Mouse (Mus musculus) liver, embryonic 11.5 days (tissue): ENCODE measurements around the gene Exd1. TPM values are rescaled to one million over a fixed set of nuclear protein-coding genes. Genes with fewer than 3 reads are reported as not detected.

Experiments used
- ATAC-seq: fragments of 200-750 bp; cut with Nextera tagmentation; replicated peaks from 2 replicates; pipeline ENCODE4 v1.8.0; 2017; ENCODE audit warnings: moderate number of reproducible peaks, mild to moderate bottlenecking, moderate TSS enrichment, moderate library complexity; ENCODE audit not compliant: low FRiP score
- DNase-seq: peaks from one replicate; pipeline ENCODE4 v3.0.0-alpha.2; 2017; ENCODE audit warnings: low spot score
- H3K27ac ChIP-seq: fragments of 300-500 bp; sonication (generic); 2 replicates; pipeline ENCODE4 v1.5.1; 2014; ENCODE audit warnings: mild to moderate bottlenecking, low read depth, low read length, control low read depth
- H3K27me3 ChIP-seq: fragments of 300-500 bp; sonication (generic); replicated peaks from 2 replicates; pipeline ENCODE4 v1.6.1; 2014; ENCODE audit warnings: low read length, mixed read lengths; ENCODE audit not compliant: control insufficient read depth, insufficient read depth
- H3K36me3 ChIP-seq: fragments of 300-500 bp; sonication (generic); 2 replicates; pipeline ENCODE4 v1.6.1; 2014; ENCODE audit warnings: mild to moderate bottlenecking, low read length, moderate library complexity, mixed read lengths; ENCODE audit not compliant: control insufficient read depth, insufficient read depth
- H3K4me1 ChIP-seq: fragments of 300-500 bp; sonication (generic); replicated peaks from 2 replicates; pipeline ENCODE4 v1.6.1; 2014; ENCODE audit warnings: low read length, mixed read lengths; ENCODE audit not compliant: control insufficient read depth, insufficient read depth
- H3K4me2 ChIP-seq: fragments of 300-500 bp; sonication (generic); 2 replicates; pipeline ENCODE4 v1.6.1; 2014; ENCODE audit warnings: mild to moderate bottlenecking, control low read depth, moderate library complexity
- H3K4me3 ChIP-seq: fragments of 300-500 bp; sonication (generic); 2 replicates; pipeline ENCODE4 v1.5.1; 2014; ENCODE audit warnings: low read depth, low read length, control low read depth
- H3K9ac ChIP-seq: fragments of 300-500 bp; sonication (generic); 2 replicates; pipeline ENCODE4 v1.6.1; 2014; ENCODE audit warnings: low read depth, low read length, control low read depth
- H3K9me3 ChIP-seq: fragments of 300-500 bp; sonication (generic); 2 replicates; pipeline ENCODE4 v1.6.1; 2016; ENCODE audit warnings: low read length, inconsistent platforms, mixed read lengths; ENCODE audit not compliant: control insufficient read depth
- WGBS: fragments of 180-500 bp; shearing (Covaris S2); extraction: QIAGEN DNeasy Blood & Tissue Kit; methylation state at CpG from one replicate; pipeline ENCODE4 v1.1.7; 2014; 5-methylcytosine and 5-hydroxymethylcytosine counted together
- polyA plus RNA-seq: library from polyadenylated mRNA; unstranded; fragments of >200 nt; fragmentation: Nextera tagmentation; extraction: Ambion mirVana; gene quantifications from 2 replicates; pipeline ENCODE4 v1.2.1, GENCODE M21; 2014

Exd1 gene
- polyA plus RNA-seq, 1 experiment from 2014 or later, result 0.29 TPM

- Histone ChIP-seq H3K27ac (no peak overlapping the region), H3K4me3 (peak overlapping the region; percentile 57), H3K4me2 (peak overlapping the region; percentile 84), H3K4me1 (peaks cover 14% of the 10 kb centered on the region), H3K36me3 (no peaks in the 10 kb centered on the region), H3K9me3 (no peaks in the 10 kb centered on the region), H3K9ac (no peak overlapping the region; the same call in 1 of the 2 replicates), H3K27me3 (no peaks in the 10 kb centered on the region)
- DNase-seq, result no peak
- ATAC-seq, result no peak
- WGBS, result 71% methylated on average over 5 of the region's 5 CpGs
Observed at GRCm38 (mm10) chr2:119548691-119549090, 1.3 kb upstream of the Exd1 start.

GRCm38 (mm10) chr2:119548371-119548660 lies 889 bp upstream of the Exd1 start:
- ATAC-seq (no peak), DNase-seq (no peak)
- Histone ChIP-seq H3K4me2 (peak overlapping the region; percentile 84), H3K27ac (no peak overlapping the region), H3K4me3 (peak overlapping the region; percentile 57), H3K36me3 (no peaks in the 10 kb centered on the region), H3K9me3 (no peaks in the 10 kb centered on the region), H3K4me1 (peaks cover 14% of the 10 kb centered on the region), H3K27me3 (no peaks in the 10 kb centered on the region), H3K9ac (peak overlapping the region; percentile 61)
- WGBS, result 18% methylated on average over 3 of the region's 3 CpGs

GRCm38 (mm10) chr2:119546848-119547521 lies 442 bp downstream of the Exd1 start:
- peak overlapping the region; percentile 61 for H3K9ac ChIP-seq
- peak; percentile 95 for DNase-seq
- H3K27me3 ChIP-seq, result no peaks in the 10 kb centered on the region
- peak overlapping the region; percentile 84 for H3K4me2 ChIP-seq
- no peaks in the 10 kb centered on the region for H3K9me3 ChIP-seq
- H3K36me3 ChIP-seq, result no peaks in the 10 kb centered on the region
- H3K27ac ChIP-seq, result peak overlapping the region; percentile 74; the same call in 1 of the 2 replicates
- under 1% methylated on average over 30 of the region's 30 CpGs for WGBS
- ATAC-seq, result peak; percentile 80
- H3K4me3 ChIP-seq, result peak overlapping the region; percentile 57
- peaks cover 14% of the 10 kb centered on the region for H3K4me1 ChIP-seq

GRCm38 (mm10) chr2:119543656-119544055 lies 3.8 kb downstream of the Exd1 start:
- H3K9me3 ChIP-seq, result no peaks in the 10 kb centered on the region

DNA sequence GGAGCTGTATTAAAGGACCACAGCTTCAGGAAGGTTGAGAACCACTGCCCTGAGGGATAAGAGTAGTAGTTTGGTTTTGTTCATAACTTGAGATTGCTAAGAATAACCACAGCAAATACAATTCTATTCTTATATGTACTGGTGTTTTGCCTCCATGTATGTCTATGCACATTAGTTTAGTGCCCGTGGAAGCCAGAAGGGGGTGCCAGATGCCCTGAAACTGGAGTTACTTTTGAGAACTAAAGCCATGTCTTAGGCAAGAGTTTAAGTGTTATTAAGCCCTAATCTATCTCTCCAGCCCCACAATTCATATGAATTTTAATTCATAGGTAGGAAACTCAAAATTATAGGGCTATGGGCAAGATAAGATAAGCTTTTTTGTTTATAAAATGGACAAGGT lies 5.3 kb downstream of the Exd1 start:
- no peak overlapping the region for H3K4me3 ChIP-seq
- DNase-seq, result no peak
- no peaks in the 10 kb centered on the region for H3K9me3 ChIP-seq
- 21% methylated on average over 1 of the region's 1 CpGs for WGBS
- ATAC-seq, result no peak
- H3K9ac ChIP-seq, result no peak overlapping the region
- no peak overlapping the region for H3K27ac ChIP-seq
- H3K36me3 ChIP-seq, result no peaks in the 10 kb centered on the region
- H3K4me2 ChIP-seq, result no peak overlapping the region
- H3K4me1 ChIP-seq, result no peaks in the 10 kb centered on the region
- no peaks in the 10 kb centered on the region for H3K27me3 ChIP-seq

More at GRCm38 (mm10) chr2:119543656-119544055, 3.8 kb downstream of the Exd1 start:
- H3K4me3 ChIP-seq, result no peak overlapping the region
- no peaks in the 10 kb centered on the region for H3K27me3 ChIP-seq
- no peak for DNase-seq
- no peak overlapping the region for H3K9ac ChIP-seq
- no peaks in the 10 kb centered on the region for H3K36me3 ChIP-seq
- no peak overlapping the region for H3K4me2 ChIP-seq
- no peak overlapping the region for H3K27ac ChIP-seq
- H3K4me1 ChIP-seq, result peaks cover 5% of the 10 kb centered on the region; the same call in 1 of the 2 replicates
- no peak for ATAC-seq
- 65% methylated on average over 2 of the region's 2 CpGs for WGBS

DNA sequence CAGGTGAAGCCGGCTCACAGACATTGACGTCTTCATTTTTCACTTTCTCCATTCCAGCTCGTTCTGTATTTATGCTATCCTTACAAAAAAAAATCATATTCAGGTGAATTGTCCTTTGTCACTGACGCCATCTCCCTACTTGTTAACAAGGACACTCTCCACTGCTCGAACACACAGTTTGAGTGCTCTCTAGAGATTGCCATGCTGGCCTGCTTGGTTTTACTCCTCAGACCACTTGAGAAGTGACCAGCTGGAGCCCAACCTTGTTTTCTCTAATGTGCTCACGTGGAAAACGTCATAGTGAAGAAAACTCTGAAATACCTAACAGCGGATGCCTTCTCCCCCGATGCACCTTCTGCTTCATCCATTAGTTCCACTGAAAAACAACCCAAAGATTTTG lies 8.6 kb downstream of the Exd1 start:
- H3K4me2 ChIP-seq, result no peak overlapping the region
- DNase-seq (no peak), ATAC-seq (no peak)
- H3K27me3 ChIP-seq, result no peaks in the 10 kb centered on the region
- no peak overlapping the region for H3K27ac ChIP-seq
- H3K9me3 ChIP-seq, result no peaks in the 10 kb centered on the region
- WGBS, result 77% methylated on average over 9 of the region's 9 CpGs
- no peak overlapping the region for H3K4me3 ChIP-seq
- H3K4me1 ChIP-seq, result no peaks in the 10 kb centered on the region
- no peak overlapping the region for H3K9ac ChIP-seq
- H3K36me3 ChIP-seq, result no peaks in the 10 kb centered on the region

- Histone ChIP-seq H3K27me3 (no peaks in the 10 kb centered on the region), H3K9ac (no peak overlapping the region), H3K4me2 (no peak overlapping the region), H3K4me1 (no peaks in the 10 kb centered on the region), H3K9me3 (no peaks in the 10 kb centered on the region), H3K36me3 (no peaks in the 10 kb centered on the region), H3K27ac (no peak overlapping the region), H3K4me3 (no peak overlapping the region)
- WGBS, result 59% methylated on average over 4 of the region's 4 CpGs
- no peak for DNase-seq
- ATAC-seq, result no peak
Observed at GRCm38 (mm10) chr2:119525422-119525821, 22.0 kb downstream of the Exd1 start.

DNA sequence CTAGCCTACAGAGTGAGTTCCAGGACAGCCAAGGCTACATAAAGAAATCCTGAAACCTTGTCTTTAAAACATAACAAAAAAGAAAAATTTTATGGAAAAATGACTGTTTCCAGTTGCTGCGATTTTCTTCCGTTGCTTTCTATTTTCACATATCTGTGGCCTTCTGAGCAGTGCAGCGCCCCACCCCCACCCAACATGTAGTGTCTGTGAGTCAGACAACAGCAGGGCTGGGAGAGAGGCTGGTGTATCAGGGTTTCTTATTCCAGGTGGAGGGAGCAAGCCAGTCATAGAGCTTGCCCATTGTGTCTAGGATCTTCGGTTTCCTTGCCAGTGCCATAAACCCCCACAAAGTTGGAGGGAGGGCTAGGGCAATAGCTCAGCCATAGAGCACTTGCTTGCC lies 23.6 kb downstream of the Exd1 start:
- H3K36me3 ChIP-seq, result no peaks in the 10 kb centered on the region
- no peak overlapping the region for H3K4me3 ChIP-seq
- no peaks in the 10 kb centered on the region for H3K9me3 ChIP-seq
- DNase-seq (no peak), ATAC-seq (no peak)
- no peak overlapping the region for H3K27ac ChIP-seq
- no peak overlapping the region for H3K4me2 ChIP-seq
- WGBS, result 78% methylated on average over 4 of the region's 4 CpGs
- H3K27me3 ChIP-seq, result no peaks in the 10 kb centered on the region
- no peak overlapping the region for H3K9ac ChIP-seq
- no peaks in the 10 kb centered on the region for H3K4me1 ChIP-seq

DNA sequence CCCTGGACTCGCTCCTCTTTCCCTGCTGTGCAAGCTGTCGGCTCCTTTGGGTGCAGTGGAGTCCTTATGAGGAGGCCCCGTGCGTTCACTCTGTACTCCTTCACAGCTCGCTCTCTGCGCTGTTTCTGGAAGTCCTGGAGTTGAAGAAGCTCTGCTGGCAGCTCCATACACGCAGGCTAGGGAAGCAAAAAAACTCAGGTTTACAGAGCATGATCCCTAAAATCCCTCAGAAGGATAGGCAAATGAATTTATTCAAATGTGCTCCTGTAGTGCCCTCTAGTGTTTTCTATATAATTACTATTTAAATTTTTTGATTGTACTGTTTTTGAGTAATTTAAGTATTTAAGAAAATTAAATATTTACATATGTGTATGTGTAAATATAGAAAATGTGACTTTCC lies 26.9 kb downstream of the Exd1 start:
- Histone ChIP-seq H3K9ac (no peak overlapping the region), H3K27ac (no peak overlapping the region), H3K4me2 (no peak overlapping the region), H3K36me3 (no peaks in the 10 kb centered on the region), H3K4me1 (no peaks in the 10 kb centered on the region), H3K27me3 (no peaks in the 10 kb centered on the region), H3K4me3 (no peak overlapping the region), H3K9me3 (no peaks in the 10 kb centered on the region)
- WGBS, result 70% methylated on average over 7 of the region's 7 CpGs
- ATAC-seq, result no peak
- no peak for DNase-seq
